Mouse (Mus musculus) adrenal gland, postnatal 25 days (tissue): ENCODE measurements around the gene Cnnm2. TPM values are rescaled to one million over a fixed set of nuclear protein-coding genes. Genes with fewer than 3 reads are reported as not detected.
"Not testable (repeated sequence)": the region's sequence is repeated elsewhere in the genome, so short reads cannot be mapped to it uniquely, and the experiment has no call there.

Source experiments
- DNase-seq: peaks from one replicate; pipeline ENCODE4 v3.0.0; 2021; ENCODE audit warnings: mixed read lengths
- long read RNA-seq: library from polyadenylated mRNA; stranded (forward); transcript quantifications from one replicate; pipeline ENCODE4 v2.0.0, GENCODE M21; 2021
- total RNA-seq: library from RNA; stranded (reverse); gene quantifications from 2 replicates; pipeline ENCODE4 v1.2.3, GENCODE M21; 2021

The Cnnm2 gene
- total RNA-seq: 19.5 and 20.9 TPM in 2 replicates
- long read RNA-seq, full-length matches to known transcripts: 27 of 30 reads
- long read RNA-seq, partial matches to known transcripts: 0 of 30 reads
- long read RNA-seq, other reads (novel, unspliced or antisense): 3 of 30 reads

DNA sequence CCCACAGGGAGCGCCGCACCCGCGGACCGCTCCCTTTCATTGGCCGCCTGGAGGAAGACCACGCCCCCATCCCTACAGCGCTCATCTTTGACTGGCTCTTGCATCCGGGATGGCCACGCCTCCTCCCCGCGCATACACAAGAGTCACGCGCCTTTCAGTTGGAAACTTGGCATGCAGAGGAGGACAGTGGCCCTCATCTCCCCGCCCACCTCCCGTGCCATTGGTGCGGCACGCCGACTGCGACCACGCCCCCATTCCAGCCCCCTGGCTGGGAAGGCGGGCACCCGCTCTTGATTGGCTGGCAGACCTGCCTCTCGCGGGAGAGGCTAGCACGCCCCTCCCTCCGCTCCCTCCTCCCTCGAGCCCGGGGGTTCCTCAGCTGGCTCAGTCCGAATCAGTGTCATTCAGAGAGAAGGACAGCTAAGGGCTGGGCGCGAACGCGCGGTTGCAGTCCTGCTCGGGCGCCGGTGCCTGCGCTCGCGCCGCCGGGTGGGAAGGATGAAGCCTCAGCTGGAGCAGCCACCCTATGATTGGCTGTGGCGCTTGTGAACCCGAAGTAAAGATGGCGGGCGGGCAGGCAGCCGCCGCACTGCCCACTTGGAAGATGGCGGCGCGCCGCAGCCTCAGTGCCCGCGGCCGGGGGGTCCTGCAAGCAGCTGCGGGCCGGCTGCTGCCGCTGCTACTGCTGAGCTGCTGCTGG is at the start of gene Cnnm2:
Gene Cnnm2 (plus strand): TSS at position 350 of the 700 bp plus-strand sequence.
- peak; percentile 100 for DNase-seq

DNA sequence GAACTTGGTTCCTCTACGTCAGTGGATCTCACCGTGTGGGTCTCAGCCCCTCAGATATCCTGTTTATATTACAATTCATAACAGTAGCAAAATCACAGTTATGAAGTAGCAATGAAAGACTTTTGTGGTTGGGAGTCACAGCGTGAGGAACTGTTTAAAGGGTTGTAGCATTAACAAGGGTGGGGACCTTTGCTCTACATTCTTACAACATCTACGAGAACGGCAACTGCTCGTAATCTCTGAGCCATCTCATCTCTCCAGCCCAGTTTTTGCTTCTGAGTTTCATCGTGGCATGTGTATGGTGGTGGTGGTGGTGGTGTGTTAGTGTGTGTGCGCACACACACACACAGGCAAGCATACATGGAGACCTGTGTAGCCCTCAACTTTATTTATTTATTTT is 47.2 kb upstream of the Cnnm2 start:
- DNase-seq: no peak

DNA sequence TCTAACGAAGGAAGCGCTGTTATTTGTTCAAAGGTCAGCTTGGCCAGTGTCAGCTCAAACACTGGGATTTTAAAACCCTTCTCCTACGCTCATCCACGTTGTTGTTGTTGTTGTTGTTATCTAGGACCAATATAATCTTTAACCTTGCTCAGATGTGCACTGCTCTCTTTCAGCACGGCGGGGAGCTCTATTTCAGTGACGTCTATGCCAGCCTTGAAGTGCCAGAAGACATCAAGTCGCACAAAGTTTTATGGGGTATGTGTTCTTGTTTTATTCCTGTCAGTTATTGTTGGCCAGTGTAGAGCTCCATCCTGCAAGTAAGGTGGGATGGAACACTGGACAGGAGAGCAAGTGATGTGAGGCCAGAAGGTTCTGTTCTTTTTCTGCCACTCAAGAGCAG is 46.4 kb upstream of the Cnnm2 start:
- DNase-seq: no peak

DNA sequence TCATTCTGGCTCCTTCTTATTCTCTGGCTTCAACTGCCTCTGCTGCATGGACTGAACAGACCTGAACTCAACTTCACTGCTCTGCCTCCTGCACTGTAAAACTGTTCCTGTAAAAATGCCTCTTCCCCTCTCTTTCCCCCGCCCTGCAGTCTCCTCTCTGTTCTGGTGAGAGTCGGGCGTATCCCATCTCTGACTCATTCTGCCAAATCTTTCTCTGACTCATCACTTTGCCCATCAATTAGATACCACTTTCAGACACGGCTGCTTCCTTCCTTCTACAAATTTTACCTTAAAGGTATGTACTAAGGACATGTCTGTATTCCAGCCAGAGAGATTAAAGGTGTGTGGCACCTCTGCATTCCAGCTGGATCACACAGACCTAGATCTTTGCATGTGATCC is 43.2 kb upstream of the Cnnm2 start:
- DNase-seq: no peak

DNA sequence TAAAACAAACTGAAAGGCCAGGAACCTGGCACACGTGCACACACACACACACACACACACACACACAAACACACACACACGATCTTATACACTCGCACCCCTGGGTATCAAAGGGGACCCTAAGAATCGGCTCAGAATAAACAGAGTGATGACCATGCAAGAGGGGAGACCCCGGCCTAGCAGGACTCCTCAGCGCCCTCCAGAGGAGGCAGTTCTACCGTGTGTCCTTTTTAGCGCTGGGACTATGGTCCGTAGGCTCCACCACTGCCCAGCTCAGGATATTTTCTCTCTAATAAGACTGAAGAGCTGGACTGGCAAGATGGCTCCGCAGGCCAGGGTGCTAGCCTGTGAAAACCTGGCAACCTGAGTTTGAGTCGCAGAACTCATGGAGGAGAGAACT is 37.0 kb upstream of the Cnnm2 start:
- no peak for DNase-seq

DNA sequence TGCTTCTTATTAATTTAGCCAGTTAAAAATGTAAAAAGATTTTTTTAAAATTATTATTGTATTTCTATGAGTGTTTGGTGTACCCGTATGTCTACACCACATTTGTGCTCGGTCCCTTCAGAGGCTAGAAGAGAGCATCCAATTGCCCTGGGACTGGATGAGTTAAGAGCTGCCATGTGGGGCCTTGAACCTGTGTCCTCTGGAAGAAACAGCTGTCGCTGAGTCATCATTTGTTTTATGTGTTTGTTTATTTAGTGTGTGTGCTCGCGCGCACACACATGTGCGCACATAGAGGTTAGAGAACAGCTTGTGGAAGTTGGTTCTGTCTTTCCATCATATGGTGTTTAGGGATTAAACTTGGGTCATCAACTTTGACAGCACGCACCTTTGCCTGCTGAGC is 35.3 kb upstream of the Cnnm2 start:
- DNase-seq: no peak

DNA sequence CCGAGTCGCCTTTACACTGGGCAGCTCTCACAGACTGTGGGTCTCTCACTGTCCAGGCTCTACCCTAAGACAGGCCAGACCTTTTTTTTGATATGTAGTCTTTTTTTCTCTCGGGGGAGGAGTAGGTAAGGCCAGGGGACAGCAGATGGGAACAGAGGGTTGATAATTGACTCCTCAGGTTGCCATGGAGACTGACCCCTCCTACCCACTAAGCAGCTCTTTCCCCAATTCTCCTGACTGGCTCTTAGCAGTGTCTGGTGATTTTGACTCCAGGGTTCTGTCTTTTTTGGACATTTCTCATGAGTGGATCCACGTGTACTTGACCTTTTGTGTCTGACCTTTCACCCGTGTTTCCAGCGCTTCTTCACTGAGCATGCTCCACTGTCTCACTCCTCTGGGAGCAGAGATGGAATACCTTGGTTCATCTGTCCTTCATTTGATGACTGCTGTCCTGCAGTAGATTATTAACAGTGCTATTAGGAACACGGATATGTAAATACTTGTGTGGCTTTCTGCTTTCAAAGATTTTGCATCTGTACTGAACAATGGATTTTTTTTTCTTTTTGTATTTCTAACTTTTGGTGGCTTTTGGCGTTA is 34.2 kb upstream of the Cnnm2 start:
- no peak for DNase-seq

DNA sequence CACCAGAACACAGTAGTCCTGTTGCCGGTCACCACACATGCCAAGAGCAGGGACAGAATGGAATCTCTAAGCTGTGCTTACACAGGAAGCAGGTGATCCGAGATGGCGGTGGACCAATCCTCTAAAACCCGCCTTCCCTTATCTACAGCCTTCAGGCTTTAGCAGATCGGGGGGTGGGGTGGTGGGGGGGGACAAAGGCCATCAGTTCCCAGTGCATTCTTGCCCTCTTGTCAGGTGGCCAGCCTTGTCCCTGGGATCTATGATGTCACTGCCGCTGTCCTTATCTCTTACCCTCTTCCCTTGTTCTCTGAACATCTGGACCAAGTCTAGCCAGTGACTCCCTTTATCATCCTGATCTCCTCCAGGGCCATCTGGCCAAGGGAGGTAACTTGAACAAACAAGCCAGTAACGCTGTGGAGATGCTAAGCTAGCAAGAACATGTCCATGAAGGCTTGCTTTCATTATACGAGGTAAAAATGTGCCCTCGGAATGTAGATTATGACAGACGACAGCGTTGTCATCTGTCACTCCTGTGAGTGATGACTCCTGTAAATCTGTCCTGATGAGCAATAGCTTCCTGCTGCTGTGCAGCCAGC is 33.4 kb upstream of the Cnnm2 start:
- no peak for DNase-seq

DNA sequence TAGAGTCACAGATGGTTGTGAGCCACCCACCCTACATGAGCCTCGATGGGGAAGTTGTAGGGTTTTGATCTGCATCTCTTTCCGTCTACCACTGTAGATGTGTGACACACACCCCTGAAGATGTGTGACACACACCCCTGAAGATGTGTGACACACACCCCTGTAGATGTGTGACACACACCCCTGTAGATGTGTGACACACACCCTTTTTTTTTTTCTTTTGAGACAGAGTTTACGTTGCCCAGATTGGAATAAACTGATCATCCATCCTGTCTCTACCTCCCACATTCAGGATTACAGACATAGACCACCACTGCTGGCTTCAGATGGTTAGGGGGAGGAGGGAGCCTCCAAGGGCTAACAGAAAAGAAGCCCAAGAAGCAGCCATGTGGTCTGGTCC is 32.5 kb upstream of the Cnnm2 start:
- DNase-seq: no peak

DNA sequence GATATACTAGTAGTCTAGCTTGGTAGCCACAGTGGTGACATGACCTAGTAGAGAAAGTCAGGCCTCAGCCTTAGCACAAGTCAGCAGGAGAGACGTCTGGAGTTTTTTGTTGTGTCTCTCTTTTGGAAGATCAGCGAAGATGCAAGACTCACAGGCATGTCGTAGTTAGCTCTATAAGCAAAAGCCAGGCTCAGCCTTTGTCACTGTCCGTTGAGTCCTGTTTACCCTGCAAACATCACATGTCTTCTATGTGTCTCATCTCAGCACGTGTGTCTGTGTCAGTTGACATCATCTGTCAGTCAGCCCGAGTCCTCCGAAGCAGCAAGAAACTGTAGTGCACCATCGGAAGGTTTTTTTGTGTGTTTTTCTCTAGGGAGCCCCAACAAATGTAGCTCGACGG is 30.0 kb upstream of the Cnnm2 start:
- no peak for DNase-seq

DNA sequence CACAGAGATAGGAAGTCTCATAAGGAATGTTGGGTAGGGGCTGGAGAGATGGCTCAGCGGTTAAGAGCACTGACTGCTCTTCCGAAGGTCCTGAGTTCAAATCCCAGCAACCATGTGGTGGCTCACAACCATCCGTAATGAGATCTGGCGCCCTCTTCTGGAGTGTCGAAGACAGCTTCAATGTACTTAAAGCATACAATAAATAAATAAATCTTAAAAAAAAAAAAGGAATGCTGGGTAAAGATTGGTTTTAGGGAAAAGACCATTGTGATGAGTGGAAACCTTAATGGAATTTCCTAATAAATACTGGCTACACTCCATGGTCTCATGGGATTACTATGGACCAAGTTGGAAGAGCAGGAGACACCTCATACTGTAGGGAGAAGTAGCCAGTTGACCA is 28.7 kb upstream of the Cnnm2 start:
- DNase-seq: not testable (repeated sequence)

DNA sequence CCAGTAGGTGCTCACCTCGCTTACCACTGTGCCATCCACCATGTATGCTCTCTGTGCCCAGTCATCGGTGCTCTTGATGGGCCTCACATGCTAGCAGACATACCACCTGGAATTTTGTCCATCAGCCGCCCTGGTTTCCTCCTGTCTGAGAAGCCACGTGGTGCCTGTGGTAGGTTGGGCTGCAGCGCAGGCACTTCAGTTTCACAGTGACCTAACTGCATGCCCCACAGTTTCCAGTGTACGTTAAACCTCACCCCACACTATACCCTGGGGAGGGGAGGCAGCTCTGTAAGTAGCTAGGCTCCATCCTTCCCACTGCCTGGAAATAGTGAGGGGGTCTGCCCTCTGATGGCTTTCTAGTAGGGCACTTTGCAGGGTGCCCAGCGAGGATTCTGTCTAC is 27.8 kb upstream of the Cnnm2 start:
- no peak for DNase-seq

DNA sequence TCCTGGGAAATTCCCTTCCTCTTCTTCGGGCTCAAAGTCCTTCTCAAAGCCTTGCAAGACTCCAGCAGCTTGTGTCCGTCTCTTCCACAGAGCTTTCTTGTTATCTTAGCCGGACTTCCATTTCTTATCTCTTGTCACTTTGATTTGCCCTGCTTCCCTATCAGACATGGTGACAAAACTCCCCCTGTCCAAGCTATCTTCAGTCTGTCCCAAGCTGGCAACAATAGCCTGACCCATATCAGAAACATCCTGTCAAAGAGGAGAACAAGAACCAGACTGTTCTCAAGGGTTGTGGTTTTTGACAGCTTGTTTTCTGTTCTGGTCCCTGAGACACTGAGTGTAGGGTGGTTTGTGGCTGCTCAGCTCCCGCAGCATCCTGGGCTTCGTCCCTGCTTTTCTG is 26.2 kb upstream of the Cnnm2 start:
- no peak for DNase-seq

DNA sequence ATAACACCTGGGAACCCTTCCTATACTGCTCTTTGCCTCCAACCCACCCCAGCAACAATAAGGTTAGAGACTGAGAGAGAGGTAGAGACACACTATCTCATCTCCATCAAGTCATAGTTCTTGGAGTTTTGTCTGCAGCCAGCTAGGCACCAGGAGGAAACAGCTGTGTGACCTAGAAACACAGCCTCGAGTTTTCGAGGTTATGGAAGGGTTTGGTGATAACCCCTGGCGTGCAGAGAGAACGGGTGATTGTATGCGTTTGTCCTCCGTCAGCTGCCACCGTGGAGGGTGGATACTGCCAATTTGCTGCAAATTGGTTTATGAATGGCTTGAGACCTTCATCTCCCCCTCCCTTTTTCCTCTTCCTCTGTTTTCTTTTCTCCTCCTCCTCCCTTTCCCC is 24.3 kb upstream of the Cnnm2 start:
- no peak for DNase-seq

DNA sequence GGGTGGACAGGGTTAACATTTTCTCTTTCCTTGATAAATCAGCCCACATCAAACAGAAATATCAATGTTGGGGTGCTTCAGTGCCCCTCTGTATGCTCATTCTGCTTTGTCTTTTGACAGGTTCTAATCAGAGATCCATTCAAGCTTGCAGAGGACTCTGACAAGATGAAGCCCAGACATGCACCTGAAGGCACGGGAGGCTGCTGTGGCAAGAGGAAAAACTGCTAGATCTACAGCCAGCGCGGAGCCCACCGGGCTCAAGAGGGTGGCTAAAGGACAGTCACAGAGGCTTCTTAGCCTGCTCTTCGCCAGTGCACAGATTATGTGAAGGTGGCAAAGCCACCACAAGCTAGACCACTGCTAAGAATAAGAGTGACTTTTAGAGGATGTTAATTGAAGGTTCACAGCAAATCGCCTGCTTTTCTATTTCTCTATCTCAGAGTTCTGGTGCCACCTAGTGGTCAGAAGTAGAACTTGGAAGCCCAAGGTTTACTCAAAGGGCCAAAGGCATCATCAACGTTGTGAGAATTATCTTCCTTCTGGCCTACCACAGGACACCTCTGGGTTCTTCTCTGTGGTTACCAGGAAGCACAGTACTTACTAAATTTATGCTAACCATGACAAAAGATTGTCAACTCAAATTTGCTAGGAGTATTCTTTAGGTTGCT is 20.9 kb upstream of the Cnnm2 start:
- DNase-seq: peak; percentile 27

DNA sequence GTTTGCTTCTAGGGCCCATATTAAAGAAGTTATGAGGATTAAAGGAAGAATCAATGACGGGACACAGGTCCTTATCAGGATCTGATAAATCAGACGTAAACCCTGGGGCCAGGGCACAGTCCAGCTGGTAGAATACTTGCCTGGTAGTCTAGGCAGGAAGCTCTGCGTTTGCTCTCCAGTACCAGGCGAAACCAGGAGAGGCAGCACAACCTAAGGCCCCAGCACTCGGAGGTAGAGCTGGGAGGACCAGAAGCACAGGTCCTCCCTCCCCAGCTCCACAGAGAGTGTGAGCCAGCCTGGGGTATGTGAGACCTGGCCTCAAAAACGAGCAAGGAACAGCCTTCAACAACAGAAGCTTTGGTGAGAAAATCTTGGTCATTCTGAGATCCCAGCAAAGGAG is 19.8 kb upstream of the Cnnm2 start:
- no peak for DNase-seq

DNA sequence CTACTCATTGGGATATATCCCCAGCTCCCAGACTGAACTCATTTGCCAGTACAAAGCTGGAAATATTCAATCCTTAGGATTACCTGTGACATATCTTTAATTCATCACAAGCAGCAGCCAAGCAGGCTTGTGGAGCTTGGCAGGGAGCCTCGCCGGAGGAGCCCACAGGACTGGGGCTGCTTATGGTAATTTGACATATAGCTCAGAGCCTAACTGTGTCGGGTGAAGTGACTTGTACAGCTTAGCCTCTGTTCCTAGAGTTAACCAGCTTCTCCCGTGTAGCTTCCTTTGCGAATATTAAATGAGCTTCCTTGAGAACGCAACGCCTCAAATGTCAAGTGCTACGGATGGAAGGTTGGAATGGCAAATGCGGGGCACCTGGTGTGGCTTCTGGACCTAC is 16.7 kb upstream of the Cnnm2 start:
- DNase-seq: no peak

DNA sequence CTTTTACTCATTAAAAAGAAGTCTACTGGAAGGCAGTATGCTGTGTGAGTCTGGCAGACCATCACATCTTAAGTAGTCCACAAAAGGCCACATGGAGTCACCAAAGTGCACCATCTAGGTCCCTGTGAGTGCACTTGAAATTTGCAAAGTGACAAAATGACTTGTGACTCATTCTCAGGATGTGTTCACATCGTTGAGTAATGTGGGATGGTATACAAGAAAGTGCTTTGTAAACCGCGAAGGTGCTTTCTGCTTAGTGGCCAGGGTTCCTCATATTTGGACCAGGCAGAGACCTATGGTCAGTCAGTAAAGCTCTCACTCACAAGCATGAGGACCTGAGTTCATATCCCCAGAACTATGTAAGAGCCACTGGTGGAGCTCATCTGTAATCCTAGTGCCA is 13.6 kb upstream of the Cnnm2 start:
- DNase-seq: no peak

DNA sequence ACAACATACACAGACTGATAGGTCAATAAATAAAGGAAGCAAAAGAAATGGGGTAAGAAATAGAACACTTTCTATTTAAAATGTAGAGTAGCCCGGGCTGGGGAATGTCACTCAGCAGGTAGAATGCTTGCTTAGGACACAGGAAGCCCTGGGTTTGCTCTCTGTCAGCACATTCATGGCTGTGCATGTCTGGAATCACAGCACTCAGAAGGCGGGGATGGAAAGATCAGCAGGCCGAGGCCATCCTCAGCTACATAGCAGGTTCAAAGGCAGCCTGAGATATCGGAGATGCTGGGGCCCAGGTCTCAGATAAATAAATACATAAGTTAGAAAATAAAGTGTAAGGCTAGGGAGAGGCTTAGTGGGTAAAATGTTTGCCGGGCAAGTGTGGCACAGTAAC is 9.2 kb upstream of the Cnnm2 start:
- no peak for DNase-seq

DNA sequence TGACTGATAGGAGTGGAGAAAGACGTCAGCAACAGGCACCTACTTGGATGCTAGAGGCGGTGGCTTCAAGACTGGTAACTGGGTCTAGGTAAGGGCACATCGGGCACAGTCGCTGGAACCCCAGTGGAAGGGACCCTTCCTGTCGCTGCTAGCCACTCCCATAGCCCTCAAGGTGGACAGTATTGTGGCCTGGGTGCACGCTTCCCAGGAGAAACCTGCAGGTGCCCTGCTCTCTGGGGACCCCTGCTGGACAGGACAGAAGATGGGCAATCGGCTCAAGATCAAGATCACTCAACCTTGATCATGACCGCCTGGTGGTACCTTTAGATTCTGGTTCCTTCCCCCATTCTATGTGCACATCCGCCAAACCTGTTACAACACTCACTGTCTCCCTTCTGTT is 6.3 kb upstream of the Cnnm2 start:
- DNase-seq: peak; percentile 62

DNA sequence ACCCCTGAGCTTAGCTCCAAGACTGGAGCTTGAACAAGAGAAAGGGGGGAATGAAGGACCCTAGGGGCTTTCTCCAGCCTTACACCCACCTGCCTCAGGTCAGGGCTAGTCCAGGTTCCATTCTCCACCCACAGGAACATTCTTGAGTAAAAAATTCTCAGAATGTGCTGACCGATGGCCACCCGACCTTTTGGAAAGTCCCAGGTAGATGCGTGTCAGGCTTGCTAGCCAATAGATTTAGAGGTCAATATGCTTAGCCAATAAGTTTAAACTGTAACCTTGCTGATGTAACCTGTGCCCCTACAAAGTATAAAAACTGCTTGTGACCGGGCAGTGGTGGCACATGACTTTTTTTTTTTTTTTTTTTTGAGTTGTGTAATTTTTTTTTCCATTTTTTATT is 5.2 kb upstream of the Cnnm2 start:
- no peak for DNase-seq

DNA sequence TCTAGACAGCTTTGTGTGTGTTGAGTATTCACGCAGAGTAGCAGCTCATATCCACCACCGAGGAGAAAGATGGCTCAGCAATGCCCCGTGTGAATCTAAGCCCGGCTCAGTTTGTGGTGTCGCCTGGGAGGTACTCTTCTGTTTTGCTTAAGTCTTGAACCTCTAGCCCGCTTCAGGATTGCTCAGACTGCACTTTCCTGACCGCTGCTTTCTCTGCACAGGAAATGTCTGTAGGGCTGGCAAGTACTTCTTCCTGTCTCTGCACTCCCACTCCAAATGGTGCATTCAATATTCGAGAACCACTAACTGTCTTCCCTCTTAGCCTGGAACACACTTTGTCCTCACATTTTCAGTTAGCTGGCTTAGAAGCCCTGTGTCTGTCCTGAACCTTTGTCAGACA is 2.3 kb upstream of the Cnnm2 start:
- DNase-seq: no peak

DNA sequence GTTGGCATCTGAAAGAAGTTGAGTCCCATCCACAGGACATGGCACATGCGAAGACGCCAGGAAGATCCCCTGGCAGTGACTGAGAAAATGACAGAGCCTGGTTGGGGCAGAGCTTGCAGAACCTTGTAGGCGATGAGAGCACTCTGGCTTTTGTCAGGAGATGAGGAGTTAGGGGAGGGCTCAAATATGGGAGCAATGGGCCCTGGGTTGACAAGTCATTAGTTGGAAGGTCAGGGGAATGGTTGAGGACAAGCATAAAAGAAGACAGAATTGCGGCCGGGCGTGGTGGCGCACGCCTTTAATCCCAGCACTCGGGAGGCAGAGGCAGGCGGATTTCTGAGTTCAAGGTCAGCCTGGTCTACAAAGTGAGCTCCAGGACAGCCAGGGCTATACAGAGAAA is 1.5 kb upstream of the Cnnm2 start:
- DNase-seq: not testable (repeated sequence)
